Comparison of ENCODE assay signal across 7 mouse cellular contexts in the genomic region with DNA sequence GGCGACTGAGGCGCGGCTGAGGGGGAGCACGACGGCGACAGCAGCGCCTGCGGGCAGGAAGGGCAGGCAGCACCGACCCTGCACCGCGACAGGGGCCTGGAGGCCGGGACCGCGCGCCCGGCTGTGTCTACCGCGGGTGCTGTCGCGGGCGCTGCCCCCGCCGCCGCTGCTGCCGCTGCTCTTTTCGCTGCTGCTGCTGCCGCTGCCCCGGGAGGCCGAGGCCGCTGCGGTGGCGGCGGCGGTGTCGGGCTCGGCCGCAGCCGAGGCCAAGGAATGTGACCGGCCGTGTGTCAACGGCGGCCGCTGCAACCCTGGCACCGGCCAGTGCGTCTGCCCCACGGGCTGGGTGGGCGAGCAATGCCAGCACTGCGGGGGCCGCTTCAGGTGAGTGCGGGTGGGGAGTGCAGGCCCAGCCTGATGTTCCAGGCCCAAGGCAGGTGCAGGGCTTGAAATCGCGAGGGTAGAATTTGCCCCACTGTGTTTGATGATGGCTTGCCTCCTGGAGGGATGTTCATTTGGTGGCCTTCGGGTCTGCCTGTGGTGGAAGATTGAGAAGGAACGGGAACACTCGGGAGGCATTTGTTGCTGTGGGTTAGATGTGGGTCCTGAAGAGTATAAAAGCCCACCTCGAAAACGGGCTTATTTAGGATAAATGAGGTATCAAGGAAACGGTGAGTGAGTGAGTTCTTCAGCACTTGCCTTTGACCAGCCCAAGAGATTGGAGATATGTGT. TPM values are rescaled to one million over a fixed set of nuclear protein-coding genes. Genes with fewer than 3 reads are reported as not detected.
DNase-seq lines count a peak whose midpoint lies in the region; ATAC-seq and TF ChIP-seq lines count a peak whose summit lies in the region.

No protein-coding gene starts in this region.

- no peak for TF ChIP-seq POLR2A in thymus, adult 2 months (IDR thresholded peaks at IDR 0.05; ENCODE audit: control insufficient read depth, extremely low read depth, insufficient read depth, low read length, poor library complexity)
- no peak for TF ChIP-seq POLR2A in cerebellum, adult 2 months (IDR thresholded peaks at IDR 0.05; ENCODE audit: borderline replicate concordance, insufficient read depth, low read length)

- WGBS in thymus, adult 2 months: under 1% methylated on average over 58 of the region's 58 CpGs
- WGBS in cerebellum, adult 2 months: 1% methylated on average over 49 of the region's 58 CpGs
- under 1% methylated on average over 51 of the region's 58 CpGs for WGBS in intestine, postnatal 0 days

- H3K4me2 ChIP-seq in intestine, postnatal 0 days (replicated peaks; ENCODE audit: low read depth): peak overlapping the region; percentile 95

- ATAC-seq in intestine, postnatal 0 days: peak; percentile 68

- no peaks in the 10 kb centered on the region for H3K27me3 ChIP-seq in thymus, adult 2 months (ENCODE audit: control insufficient read depth, insufficient read depth, low read length)
- H3K27me3 ChIP-seq in cerebellum, adult 2 months (ENCODE audit: control insufficient read depth, insufficient read depth, low read length): no peaks in the 10 kb centered on the region
- H3K27me3 ChIP-seq in intestine, postnatal 0 days (replicated peaks; ENCODE audit: control insufficient read depth, insufficient read depth, low read length): no peaks in the 10 kb centered on the region
- H3K27me3 ChIP-seq in megakaryocyte, embryonic 14.5 days (replicated peaks): no peaks in the 10 kb centered on the region

- H3K9ac ChIP-seq in intestine, postnatal 0 days (ENCODE audit: low read depth, low read length): peak overlapping the region; percentile 93

- H3K4me3 ChIP-seq in thymus, adult 2 months (ENCODE audit: control insufficient read depth, insufficient read depth, low read length): peak overlapping the region; percentile 70
- H3K4me3 ChIP-seq in cerebellum, adult 2 months (replicated peaks; ENCODE audit: insufficient read depth, low read depth, low read length): peak overlapping the region; percentile 86
- peak overlapping the region; percentile 94 for H3K4me3 ChIP-seq in intestine, postnatal 0 days (ENCODE audit: low read depth, low read length)
- peak overlapping the region; percentile 99 for H3K4me3 ChIP-seq in megakaryocyte, embryonic 14.5 days (replicated peaks)

- H3K36me3 ChIP-seq in thymus, adult 2 months (ENCODE audit: control insufficient read depth, insufficient read depth, low read length): no peaks in the 10 kb centered on the region
- no peaks in the 10 kb centered on the region for H3K36me3 ChIP-seq in intestine, postnatal 0 days (ENCODE audit: control insufficient read depth, insufficient read depth)
- peaks cover 2% of the 10 kb centered on the region for H3K36me3 ChIP-seq in megakaryocyte, embryonic 14.5 days (replicated peaks; ENCODE audit: low read length)

- DNase-seq in thymus, adult 2 months: peak; percentile 40
- DNase-seq in thymus, postnatal 4 days: no peak
- no peak for DNase-seq in cerebellum, adult 2 months
- peak; percentile 11 to 27 for DNase-seq in frontal cortex, postnatal 14 days (ENCODE audit: low spot score in 2 of 2)
- no peak for DNase-seq in adrenal gland, postnatal 14 days

- TF ChIP-seq CTCF in thymus, adult 2 months (IDR thresholded peaks at IDR 0.05; ENCODE audit: borderline replicate concordance, control insufficient read depth, extremely low read depth, insufficient read depth, low read length, poor library complexity): no peak
- no peak for TF ChIP-seq CTCF in cerebellum, adult 2 months (IDR thresholded peaks at IDR 0.05; ENCODE audit: borderline replicate concordance, insufficient read depth, low read depth, low read length)
- TF ChIP-seq CTCF in intestine, postnatal 0 days (IDR thresholded peaks at IDR 0.05; ENCODE audit: low read depth): no peak

- H3K27ac ChIP-seq in thymus, adult 2 months (ENCODE audit: control insufficient read depth, insufficient read depth, low read length): no peak overlapping the region
- H3K27ac ChIP-seq in cerebellum, adult 2 months (ENCODE audit: insufficient read depth, low read length): peak overlapping the region; percentile 16
- H3K27ac ChIP-seq in intestine, postnatal 0 days (ENCODE audit: low read depth, low read length): peak overlapping the region; percentile 87

- no peaks in the 10 kb centered on the region for H3K9me3 ChIP-seq in intestine, postnatal 0 days (ENCODE audit: control insufficient read depth)
- no peaks in the 10 kb centered on the region for H3K9me3 ChIP-seq in megakaryocyte, embryonic 14.5 days

- peaks cover 4% of the 10 kb centered on the region for H3K4me1 ChIP-seq in thymus, adult 2 months (replicated peaks; ENCODE audit: control insufficient read depth, insufficient read depth, low read length)
- peaks cover 13% of the 10 kb centered on the region; the same call in 1 of the 2 replicates for H3K4me1 ChIP-seq in cerebellum, adult 2 months (ENCODE audit: control insufficient read depth, insufficient read depth, low read length)
- no peaks in the 10 kb centered on the region; the same call in 1 of the 2 replicates for H3K4me1 ChIP-seq in intestine, postnatal 0 days (replicated peaks; ENCODE audit: control insufficient read depth, insufficient read depth, low read length)
- H3K4me1 ChIP-seq in megakaryocyte, embryonic 14.5 days: peaks cover 40% of the 10 kb centered on the region

RNA-seq across cellular contexts. Expression of gene Atrn, which starts 0.5 kb away (rescaled TPM):
- 14.0 and 14.2 TPM in 2 replicates for polyA plus RNA-seq in thymus, adult 2 months (2012; rRNA removed)
- 48.2 and 50.2 TPM in 2 replicates for polyA plus RNA-seq in cerebellum, adult 2 months (2012; rRNA removed)
- 3.1 and 3.7 TPM in 2 replicates for polyA plus RNA-seq in intestine, postnatal 0 days (2015; fragmentation: Nextera tagmentation; extraction: Ambion mirVana)
- 0.73 and 1.2 TPM in 2 replicates for polyA plus RNA-seq in megakaryocyte, embryonic 14.5 days (2012; ENCODE audit: insufficient read depth, low replicate concordance)
- 29.6 and 30.7 TPM in 2 replicates for total RNA-seq in adrenal gland, postnatal 14 days (2021)

RNA-seq across cellular contexts. Expression of gene 4930402H24Rik, which starts 0.5 kb away (rescaled TPM):
- polyA plus RNA-seq in thymus, adult 2 months (2012; rRNA removed): 27.6 and 35.2 TPM in 2 replicates
- polyA plus RNA-seq in cerebellum, adult 2 months (2012; rRNA removed): 64.9 and 71.1 TPM in 2 replicates
- 9.0 and 10.6 TPM in 2 replicates for polyA plus RNA-seq in intestine, postnatal 0 days (2015; fragmentation: Nextera tagmentation; extraction: Ambion mirVana)
- 0.98 and 1.4 TPM in 2 replicates for polyA plus RNA-seq in megakaryocyte, embryonic 14.5 days (2012; ENCODE audit: insufficient read depth, low replicate concordance)
- 36.3 and 43.6 TPM in 2 replicates for total RNA-seq in adrenal gland, postnatal 14 days (2021)

Comparison
In these comparisons a context has a peak if more than half of its experiments do, and no peak if none do; other contexts are left out.
1. DNase-seq: peak in thymus, adult 2 months (single experiment) and frontal cortex, postnatal 14 days (2 of 2); none in thymus, postnatal 4 days (single experiment), cerebellum, adult 2 months (0 of 2) and adrenal gland, postnatal 14 days (single experiment).
2. Peak in every context shown above with its lines, with median percentiles within 50 percentile points of each other: H3K4me3 ChIP-seq.